In genomic region chr2:150604802-150605201, GRCm38 (mm10) we compare ENCODE assay signal across 20 mouse cellular contexts. TPM values are rescaled to one million over a fixed set of nuclear protein-coding genes. Genes with fewer than 3 reads are reported as not detected.
"Had no signal": no experiment of that assay in that cellular context is flagged by ENCODE, and none has a peak within 500 bp of the region (broad histone marks: within the 10 kb centered on the region; RNA-seq: fewer than 3 reads in every experiment).

No protein-coding gene starts in this region.

- H3K27ac ChIP-seq: limb, embryonic 12.5 days; limb, embryonic 15.5 days; liver, embryonic 14.5 days; macrophage; midbrain, embryonic 12.5 days; midbrain, embryonic 15.5 days; neural tube, embryonic 13.5 days had no signal

- H3K4me3 ChIP-seq: limb, embryonic 12.5 days; limb, embryonic 15.5 days; midbrain, embryonic 12.5 days; midbrain, embryonic 15.5 days; myocyte; neural tube, embryonic 13.5 days had no signal

- H3K4me2 ChIP-seq: limb, embryonic 12.5 days; limb, embryonic 15.5 days; liver, embryonic 11.5 days; lung, embryonic 14.5 days; midbrain, embryonic 12.5 days; midbrain, embryonic 15.5 days; neural tube, embryonic 13.5 days had no signal

- DNase-seq: kidney, postnatal 14 days; kidney, postnatal 4 days; left cerebral cortex, postnatal 4 days; liver, postnatal 0 days; lung, embryonic 14.5 days; thymus, adult 2 months; thymus, postnatal 14 days; thymus, postnatal 4 days had no signal

- H3K9me3 ChIP-seq: limb, embryonic 12.5 days; limb, embryonic 15.5 days; midbrain, embryonic 12.5 days; midbrain, embryonic 15.5 days; neural tube, embryonic 13.5 days had no signal

- H3K36me3 ChIP-seq: limb, embryonic 12.5 days; limb, embryonic 15.5 days; midbrain, embryonic 12.5 days; neural tube, embryonic 13.5 days had no signal

- H3K9ac ChIP-seq: limb, embryonic 12.5 days; limb, embryonic 15.5 days; liver, embryonic 14.5 days; liver, postnatal 0 days; lung, embryonic 14.5 days; midbrain, embryonic 12.5 days; midbrain, embryonic 15.5 days; neural tube, embryonic 13.5 days had no signal

- H3K27me3 ChIP-seq: limb, embryonic 12.5 days; limb, embryonic 15.5 days; midbrain, embryonic 12.5 days; midbrain, embryonic 15.5 days; neural tube, embryonic 13.5 days had no signal

- ATAC-seq: liver, postnatal 0 days; lung, postnatal 0 days; midbrain, embryonic 15.5 days had no signal

RNA-seq across cellular contexts. Expression of gene Cst7, which starts 34.6 kb away (rescaled TPM):
- total RNA-seq: layer of hippocampus, postnatal 14 days; left cerebral cortex, postnatal 14 days; left cerebral cortex, postnatal 4 days had no signal
- polyA plus RNA-seq: midbrain, embryonic 12.5 days; myocyte had no signal
